Mouse (Mus musculus): ENCODE data around the gene Rtn1. TPM values are rescaled to one million over a fixed set of nuclear protein-coding genes. Genes with fewer than 3 reads are reported as not detected.

The Rtn1 gene
- polyA plus RNA-seq, 1 experiment = not detected

DNA sequence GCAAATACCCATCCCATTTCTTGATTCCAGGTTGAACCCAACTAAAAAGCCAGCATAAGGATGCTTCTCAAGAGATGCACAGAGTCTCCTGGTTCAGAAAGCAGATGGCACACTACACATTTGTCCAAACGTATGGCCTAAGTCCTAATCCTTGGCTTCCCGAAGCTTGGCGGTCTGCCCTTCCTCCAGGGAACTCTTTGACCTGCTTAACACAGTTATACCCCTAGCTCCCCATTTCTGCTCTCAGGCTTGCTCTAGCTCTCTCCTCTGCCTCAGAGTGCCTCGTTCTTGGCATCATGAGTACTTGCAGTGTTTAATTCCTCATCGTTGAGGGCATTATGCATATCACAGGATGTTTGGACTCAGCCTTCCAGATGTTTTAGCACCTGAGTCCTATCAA is 38.8 kb downstream of the Rtn1 start:
- Histone ChIP-seq H3K36me3 (ENCODE audit: control insufficient read depth, insufficient read depth) (no peaks in the 10 kb centered on the region), H3K27me3 (ENCODE audit: control insufficient read depth, insufficient read depth, insufficient read length) (peaks cover 9% of the 10 kb centered on the region), H3K4me3 (no peak overlapping the region), H3ac (ENCODE audit: control insufficient read depth, insufficient read length) (no peak overlapping the region), H3K4me2 (ENCODE audit: low read depth) (no peak overlapping the region), H3K79me2 (ENCODE audit: control insufficient read depth, insufficient read depth) (no peaks in the 10 kb centered on the region)
- TF ChIP-seq POLR2AphosphoS2 (IDR thresholded peaks at IDR 0.05; ENCODE audit: insufficient read length, low read depth) (no peak), E2F4 (IDR thresholded peaks at IDR 0.05; ENCODE audit: insufficient read depth) (no peak), MAX (IDR thresholded peaks at IDR 0.05; ENCODE audit: low read depth) (no peak), MYOD1 (IDR thresholded peaks at IDR 0.05; ENCODE audit: control insufficient read depth in 1 of 3, insufficient read length in 2 of 3, low read depth in 2 of 3) (no peak), TCF12 (IDR thresholded peaks at IDR 0.05; ENCODE audit: insufficient read depth, poor library complexity, severe bottlenecking) (no peak), TCF3 (IDR thresholded peaks at IDR 0.05; ENCODE audit: insufficient read length, low read depth) (no peak), USF1 (IDR thresholded peaks at IDR 0.05; ENCODE audit: low read depth) (no peak), SRF (IDR thresholded peaks at IDR 0.05; ENCODE audit: control insufficient read depth, insufficient read length, low read depth) (no peak), POLR2A (IDR thresholded peaks at IDR 0.05; ENCODE audit: insufficient read length, low read depth) (no peak), MYOG (IDR thresholded peaks at IDR 0.05; ENCODE audit: control insufficient read depth in 1 of 3, insufficient read depth in 1 of 3, insufficient read length in 2 of 3, low read depth in 2 of 3) (no peak), REST (IDR thresholded peaks at IDR 0.05; ENCODE audit: insufficient read depth, insufficient read length) (no peak), CEBPB (IDR thresholded peaks at IDR 0.05; ENCODE audit: insufficient read depth, poor library complexity, severe bottlenecking) (no peak)

DNA sequence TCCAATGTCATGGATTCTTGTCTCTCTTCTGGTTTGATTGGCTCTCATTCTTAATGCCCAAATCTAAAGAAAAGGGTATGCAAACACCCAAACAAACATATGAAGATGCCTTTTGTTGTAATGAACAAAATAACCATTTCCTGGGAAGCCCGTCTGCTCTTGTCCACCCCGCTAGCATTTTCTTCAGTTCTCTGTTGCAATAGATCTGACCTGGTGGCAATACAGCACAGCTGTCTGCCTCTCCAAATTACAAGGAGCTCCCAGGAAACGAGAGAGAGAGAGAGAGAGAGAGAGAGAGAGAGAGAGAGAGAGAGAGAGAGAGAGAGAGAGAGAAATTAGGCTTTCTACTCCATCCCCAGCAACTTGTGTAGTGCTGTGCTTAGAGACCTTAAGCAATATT is 42.1 kb downstream of the Rtn1 start:
- TF ChIP-seq MYOG (IDR thresholded peaks at IDR 0.05; ENCODE audit: control insufficient read depth in 1 of 3, insufficient read depth in 1 of 3, insufficient read length in 2 of 3, low read depth in 2 of 3) (no peak), E2F4 (IDR thresholded peaks at IDR 0.05; ENCODE audit: insufficient read depth) (no peak), USF1 (IDR thresholded peaks at IDR 0.05; ENCODE audit: low read depth) (no peak), REST (IDR thresholded peaks at IDR 0.05; ENCODE audit: insufficient read depth, insufficient read length) (no peak), CEBPB (IDR thresholded peaks at IDR 0.05; ENCODE audit: insufficient read depth, poor library complexity, severe bottlenecking) (no peak), POLR2A (IDR thresholded peaks at IDR 0.05; ENCODE audit: insufficient read length, low read depth) (no peak), MYOD1 (IDR thresholded peaks at IDR 0.05; ENCODE audit: control insufficient read depth in 1 of 3, insufficient read length in 2 of 3, low read depth in 2 of 3) (no peak), TCF12 (IDR thresholded peaks at IDR 0.05; ENCODE audit: insufficient read depth, poor library complexity, severe bottlenecking) (no peak), SRF (IDR thresholded peaks at IDR 0.05; ENCODE audit: control insufficient read depth, insufficient read length, low read depth) (no peak), TCF3 (IDR thresholded peaks at IDR 0.05; ENCODE audit: insufficient read length, low read depth) (no peak), MAX (IDR thresholded peaks at IDR 0.05; ENCODE audit: low read depth) (no peak), POLR2AphosphoS2 (IDR thresholded peaks at IDR 0.05; ENCODE audit: insufficient read length, low read depth) (no peak)
- no peak overlapping the region for H3ac ChIP-seq (ENCODE audit: control insufficient read depth, insufficient read length)
- no peaks in the 10 kb centered on the region for H3K79me2 ChIP-seq (ENCODE audit: control insufficient read depth, insufficient read depth)
- no peak overlapping the region for H3K4me3 ChIP-seq
- no peaks in the 10 kb centered on the region for H3K36me3 ChIP-seq (ENCODE audit: control insufficient read depth, insufficient read depth)
- H3K4me2 ChIP-seq (ENCODE audit: low read depth) = no peak overlapping the region
- H3K27me3 ChIP-seq (ENCODE audit: control insufficient read depth, insufficient read depth, insufficient read length) = peaks cover 6% of the 10 kb centered on the region

- no peak overlapping the region for H3K4me3 ChIP-seq
- no peak for TF ChIP-seq SRF (IDR thresholded peaks at IDR 0.05; ENCODE audit: control insufficient read depth, insufficient read length, low read depth)
- TF ChIP-seq TCF12 (IDR thresholded peaks at IDR 0.05; ENCODE audit: insufficient read depth, poor library complexity, severe bottlenecking) = no peak
- TF ChIP-seq POLR2AphosphoS2 (IDR thresholded peaks at IDR 0.05; ENCODE audit: insufficient read length, low read depth) = no peak
- TF ChIP-seq REST (IDR thresholded peaks at IDR 0.05; ENCODE audit: insufficient read depth, insufficient read length) = no peak
- no peak for TF ChIP-seq USF1 (IDR thresholded peaks at IDR 0.05; ENCODE audit: low read depth)
- TF ChIP-seq CEBPB (IDR thresholded peaks at IDR 0.05; ENCODE audit: insufficient read depth, poor library complexity, severe bottlenecking) = no peak
- no peak for TF ChIP-seq E2F4 (IDR thresholded peaks at IDR 0.05; ENCODE audit: insufficient read depth)
- TF ChIP-seq TCF3 (IDR thresholded peaks at IDR 0.05; ENCODE audit: insufficient read length, low read depth) = no peak
- no peak for TF ChIP-seq MYOG (IDR thresholded peaks at IDR 0.05; ENCODE audit: control insufficient read depth in 1 of 3, insufficient read depth in 1 of 3, insufficient read length in 2 of 3, low read depth in 2 of 3)
- TF ChIP-seq MYOD1 (IDR thresholded peaks at IDR 0.05; ENCODE audit: control insufficient read depth in 1 of 3, insufficient read length in 2 of 3, low read depth in 2 of 3) = no peak
- TF ChIP-seq POLR2A (IDR thresholded peaks at IDR 0.05; ENCODE audit: insufficient read length, low read depth) = no peak
- H3ac ChIP-seq (ENCODE audit: control insufficient read depth, insufficient read length) = no peak overlapping the region
These were observed 42.8 kb downstream of the Rtn1 start for GRCm38 (mm10) chr12:72366104-72366437.

DNA sequence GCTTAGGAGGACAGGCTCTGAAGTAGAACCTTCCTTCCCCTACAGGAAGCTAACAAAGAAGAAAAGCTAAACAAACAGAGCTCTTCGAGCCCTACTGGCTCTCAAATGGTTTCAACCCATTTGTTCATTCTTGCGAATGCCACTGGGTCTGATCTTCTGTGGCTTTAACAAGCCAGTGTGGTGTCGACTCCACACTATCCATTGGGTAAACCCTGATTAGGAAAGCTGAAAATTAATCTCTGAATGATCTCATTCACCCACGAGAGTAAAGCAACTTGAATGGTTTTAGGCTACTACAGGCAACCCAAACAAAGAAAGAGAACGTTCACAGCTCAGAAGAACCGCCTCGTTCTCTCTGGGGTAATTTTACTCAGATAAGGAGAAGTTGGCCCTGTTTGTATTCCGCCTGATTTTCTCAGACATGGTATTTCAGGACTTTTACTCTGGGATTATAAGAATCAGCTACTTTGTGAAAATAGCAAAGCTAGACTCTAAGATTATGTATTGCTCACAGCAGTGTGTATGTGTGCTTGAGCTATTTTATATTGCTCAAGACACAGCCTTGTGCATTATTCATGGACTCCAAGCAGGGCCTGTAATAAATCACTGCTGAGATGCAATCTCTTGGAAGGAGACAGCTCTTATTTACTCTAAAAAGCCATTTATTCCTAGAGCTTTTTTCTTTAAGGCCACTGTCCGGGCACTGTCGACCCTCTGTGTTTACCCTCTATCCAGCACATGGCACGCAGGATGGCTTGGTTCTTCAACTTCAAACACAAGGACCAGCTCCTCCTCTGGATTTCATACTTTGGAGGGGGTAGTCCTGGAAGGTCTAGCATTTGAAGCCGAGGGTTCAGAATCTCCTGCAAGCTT is 43.4 kb downstream of the Rtn1 start:
- TF ChIP-seq POLR2AphosphoS2 (IDR thresholded peaks at IDR 0.05; ENCODE audit: insufficient read length, low read depth) (no peak), USF1 (IDR thresholded peaks at IDR 0.05; ENCODE audit: low read depth) (no peak), POLR2A (IDR thresholded peaks at IDR 0.05; ENCODE audit: insufficient read length, low read depth) (no peak), TCF12 (IDR thresholded peaks at IDR 0.05; ENCODE audit: insufficient read depth, poor library complexity, severe bottlenecking) (no peak), MAX (IDR thresholded peaks at IDR 0.05; ENCODE audit: low read depth) (no peak), TCF3 (IDR thresholded peaks at IDR 0.05; ENCODE audit: insufficient read length, low read depth) (no peak), MYOD1 (IDR thresholded peaks at IDR 0.05; ENCODE audit: control insufficient read depth in 1 of 3, insufficient read length in 2 of 3, low read depth in 2 of 3) (no peak), SRF (IDR thresholded peaks at IDR 0.05; ENCODE audit: control insufficient read depth, insufficient read length, low read depth) (no peak), REST (IDR thresholded peaks at IDR 0.05; ENCODE audit: insufficient read depth, insufficient read length) (no peak)
- no peaks in the 10 kb centered on the region for H3K79me2 ChIP-seq (ENCODE audit: control insufficient read depth, insufficient read depth)
- H3ac ChIP-seq (ENCODE audit: control insufficient read depth, insufficient read length) = no peak overlapping the region
- H3K4me3 ChIP-seq = no peak overlapping the region
- H3K4me2 ChIP-seq (ENCODE audit: low read depth) = no peak overlapping the region
- H3K36me3 ChIP-seq (ENCODE audit: control insufficient read depth, insufficient read depth) = no peaks in the 10 kb centered on the region
- H3K27me3 ChIP-seq (ENCODE audit: control insufficient read depth, insufficient read depth, insufficient read length) = peaks cover 14% of the 10 kb centered on the region

More at GRCm38 (mm10) chr12:72366104-72366437, 42.8 kb downstream of the Rtn1 start:
- Histone ChIP-seq H3K4me2 (ENCODE audit: low read depth) (no peak overlapping the region), H3K36me3 (ENCODE audit: control insufficient read depth, insufficient read depth) (no peaks in the 10 kb centered on the region), H3K27me3 (ENCODE audit: control insufficient read depth, insufficient read depth, insufficient read length) (peaks cover 9% of the 10 kb centered on the region), H3K79me2 (ENCODE audit: control insufficient read depth, insufficient read depth) (no peaks in the 10 kb centered on the region)

Measured in myocyte (in vitro differentiated cells).